Mouse (Mus musculus) stomach, embryonic 14.5 days (tissue): Measurements from ENCODE around the gene Asz1. TPM values are rescaled to one million over a fixed set of nuclear protein-coding genes. Genes with fewer than 3 reads are reported as not detected.

Experiments
- ATAC-seq: fragments of 200-750 bp; cut with Nextera tagmentation; 2 replicates; pipeline ENCODE4 v1.8.0; 2017; ENCODE audit warnings: low read depth, moderate TSS enrichment; ENCODE audit not compliant: insufficient number of reproducible peaks, insufficient read depth, low FRiP score
- H3K27ac ChIP-seq: fragments of 300-500 bp; sonication (generic); 2 replicates; pipeline ENCODE4 v1.5.1; 2014; ENCODE audit warnings: mild to moderate bottlenecking, low read length, moderate library complexity, mixed read lengths
- H3K27me3 ChIP-seq: fragments of 300-500 bp; sonication (generic); 2 replicates; pipeline ENCODE4 v1.6.1; 2014; ENCODE audit warnings: low read length, control low read depth, mixed read lengths; ENCODE audit not compliant: control insufficient read depth, insufficient read depth
- H3K36me3 ChIP-seq: fragments of 300-500 bp; sonication (generic); 2 replicates; pipeline ENCODE4 v1.6.1; 2014; ENCODE audit warnings: mild to moderate bottlenecking, control low read depth, low read length, moderate library complexity, mixed read lengths; ENCODE audit not compliant: control insufficient read depth, insufficient read depth
- H3K4me1 ChIP-seq: fragments of 300-500 bp; sonication (generic); 2 replicates; pipeline ENCODE4 v1.6.1; 2014; ENCODE audit warnings: low read length, control low read depth, mixed read lengths; ENCODE audit not compliant: control insufficient read depth, insufficient read depth
- H3K4me2 ChIP-seq: fragments of 300-500 bp; sonication (generic); replicated peaks from 2 replicates; pipeline ENCODE4 v1.6.1; 2014; ENCODE audit warnings: low read depth, low read length, control low read depth
- H3K4me3 ChIP-seq: fragments of 300-500 bp; sonication (generic); 2 replicates; pipeline ENCODE4 v1.5.1; 2014; ENCODE audit warnings: low read depth, low read length, control low read depth
- H3K9ac ChIP-seq: fragments of 300-500 bp; sonication (generic); replicated peaks from 2 replicates; pipeline ENCODE4 v1.6.1; 2014; ENCODE audit warnings: low read depth, mild to moderate bottlenecking, control low read depth, low read length, moderate library complexity, mixed read lengths
- H3K9me3 ChIP-seq: fragments of 300-500 bp; sonication (generic); 2 replicates; pipeline ENCODE4 v1.6.1; 2016; ENCODE audit warnings: low read depth, low read length, control low read depth; ENCODE audit not compliant: control insufficient read depth
- WGBS: fragments of 180-500 bp; shearing (Covaris S2); extraction: QIAGEN DNeasy Blood & Tissue Kit; methylation state at CpG from one replicate; pipeline ENCODE4 v1.1.7; 2014; 5-methylcytosine and 5-hydroxymethylcytosine counted together
- polyA plus RNA-seq: library from polyadenylated mRNA; unstranded; fragments of >200 nt; fragmentation: Nextera tagmentation; extraction: Ambion mirVana; gene quantifications from 2 replicates; pipeline ENCODE4 v1.2.1, GENCODE M21; 2014

The Asz1 gene
- polyA plus RNA-seq, result 0.14 and 0.48 TPM in 2 replicates

GRCm38 (mm10) chr6:18108934-18109333, at the start of gene Asz1:
TSS of gene Asz1 (minus strand) at chr6:18109061.
- 91% methylated on average over 22 of the region's 22 CpGs for WGBS
- H3K27ac ChIP-seq, result no peak within 1 kb of the TSS
- H3K4me1 ChIP-seq, result no peaks in the 10 kb centered on the region
- no peak within 1 kb of the TSS for H3K4me3 ChIP-seq
- H3K27me3 ChIP-seq, result no peaks in the 10 kb centered on the region
- no peak within 1 kb of the TSS for H3K4me2 ChIP-seq
- ATAC-seq, result no peak
- H3K36me3 ChIP-seq, result no peaks in the 10 kb centered on the region
- no peak within 1 kb of the TSS for H3K9ac ChIP-seq
- no peaks in the 10 kb centered on the region for H3K9me3 ChIP-seq

GRCm38 (mm10) chr6:18153031-18153430, 44.2 kb upstream of the Asz1 start:
- Histone ChIP-seq H3K9me3 (no peaks in the 10 kb centered on the region), H3K36me3 (no peaks in the 10 kb centered on the region), H3K9ac (no peak overlapping the region), H3K27ac (no peak overlapping the region), H3K4me1 (no peaks in the 10 kb centered on the region), H3K4me2 (no peak overlapping the region), H3K4me3 (no peak overlapping the region), H3K27me3 (no peaks in the 10 kb centered on the region)
- ATAC-seq, result no peak
- WGBS, result 70% methylated on average over 4 of the region's 4 CpGs

GRCm38 (mm10) chr6:18135246-18135645, 26.4 kb upstream of the Asz1 start:
- ATAC-seq, result no peak
- 28% methylated on average over 1 of the region's 1 CpGs for WGBS
- Histone ChIP-seq H3K9me3 (no peaks in the 10 kb centered on the region), H3K36me3 (no peaks in the 10 kb centered on the region), H3K9ac (no peak overlapping the region), H3K4me2 (no peak overlapping the region), H3K4me1 (no peaks in the 10 kb centered on the region), H3K4me3 (no peak overlapping the region), H3K27ac (no peak overlapping the region), H3K27me3 (no peaks in the 10 kb centered on the region)

DNA sequence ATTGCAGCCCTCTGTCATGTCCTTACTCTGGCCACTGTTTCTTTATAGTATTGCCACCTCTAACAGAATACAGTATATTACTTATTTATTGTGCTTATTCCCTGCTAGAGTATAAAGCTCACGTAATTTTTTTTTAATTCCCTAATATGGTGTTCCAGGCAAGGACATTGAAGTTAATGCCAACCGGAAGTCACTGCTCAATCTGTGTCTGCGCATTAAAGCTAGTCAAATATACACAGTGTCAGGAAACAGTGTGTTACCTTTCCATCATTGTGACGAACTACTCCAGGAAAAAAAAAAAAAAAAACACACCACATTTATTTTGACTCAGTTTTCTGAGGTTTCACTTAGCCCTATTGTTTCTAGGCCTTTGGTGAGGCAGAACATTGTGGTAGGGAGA, 19.2 kb upstream of the Asz1 start:
- Histone ChIP-seq H3K27me3 (no peaks in the 10 kb centered on the region), H3K9ac (no peak overlapping the region), H3K27ac (no peak overlapping the region), H3K4me3 (no peak overlapping the region), H3K36me3 (no peaks in the 10 kb centered on the region), H3K4me1 (no peaks in the 10 kb centered on the region), H3K4me2 (no peak overlapping the region), H3K9me3 (no peaks in the 10 kb centered on the region)
- WGBS, result 44% methylated on average over 4 of the region's 4 CpGs
- no peak for ATAC-seq

- Histone ChIP-seq H3K9me3 (no peaks in the 10 kb centered on the region), H3K27ac (no peak overlapping the region), H3K9ac (no peak overlapping the region), H3K4me1 (no peaks in the 10 kb centered on the region), H3K27me3 (no peaks in the 10 kb centered on the region), H3K4me3 (no peak overlapping the region), H3K4me2 (no peak overlapping the region), H3K36me3 (no peaks in the 10 kb centered on the region)
- ATAC-seq, result no peak
- WGBS, result 62% methylated on average over 2 of the region's 2 CpGs
Observed at GRCm38 (mm10) chr6:18127206-18127983, 18.5 kb upstream of the Asz1 start.

DNA sequence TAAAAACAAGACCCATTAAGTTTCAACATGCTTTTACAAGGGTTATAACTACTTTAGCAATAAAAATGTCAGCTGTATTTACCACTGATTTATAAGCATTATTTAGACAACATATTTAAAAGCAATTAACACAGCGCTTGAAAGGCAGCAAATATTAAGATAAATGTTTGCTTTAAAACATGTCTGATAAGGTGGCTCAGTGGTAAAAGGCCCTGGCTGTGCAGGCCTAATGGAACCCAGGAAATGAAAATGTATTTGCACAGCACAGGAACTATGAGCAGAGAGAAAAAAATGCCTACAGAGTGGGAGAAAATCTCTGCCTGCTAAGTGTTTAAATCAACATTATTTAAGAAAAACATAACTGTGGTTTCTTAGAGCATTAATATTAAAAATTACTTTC, 12.0 kb downstream of the Asz1 start:
- no peaks in the 10 kb centered on the region for H3K4me1 ChIP-seq
- no peaks in the 10 kb centered on the region for H3K36me3 ChIP-seq
- WGBS, result 30% methylated on average over 1 of the region's 1 CpGs
- no peak overlapping the region for H3K9ac ChIP-seq
- no peak overlapping the region for H3K27ac ChIP-seq
- H3K4me2 ChIP-seq, result no peak overlapping the region
- no peak for ATAC-seq
- no peak overlapping the region for H3K4me3 ChIP-seq
- H3K9me3 ChIP-seq, result no peaks in the 10 kb centered on the region
- no peaks in the 10 kb centered on the region for H3K27me3 ChIP-seq

- no peaks in the 10 kb centered on the region for H3K9me3 ChIP-seq
- 77% methylated on average over 5 of the region's 5 CpGs for WGBS
- no peaks in the 10 kb centered on the region for H3K4me1 ChIP-seq
- no peak overlapping the region for H3K9ac ChIP-seq
- no peak overlapping the region for H3K4me2 ChIP-seq
- no peaks in the 10 kb centered on the region for H3K27me3 ChIP-seq
- ATAC-seq, result no peak
- no peak overlapping the region for H3K4me3 ChIP-seq
- H3K27ac ChIP-seq, result no peak overlapping the region
- no peaks in the 10 kb centered on the region for H3K36me3 ChIP-seq
Observed at GRCm38 (mm10) chr6:18089098-18089497, 19.8 kb downstream of the Asz1 start.

DNA sequence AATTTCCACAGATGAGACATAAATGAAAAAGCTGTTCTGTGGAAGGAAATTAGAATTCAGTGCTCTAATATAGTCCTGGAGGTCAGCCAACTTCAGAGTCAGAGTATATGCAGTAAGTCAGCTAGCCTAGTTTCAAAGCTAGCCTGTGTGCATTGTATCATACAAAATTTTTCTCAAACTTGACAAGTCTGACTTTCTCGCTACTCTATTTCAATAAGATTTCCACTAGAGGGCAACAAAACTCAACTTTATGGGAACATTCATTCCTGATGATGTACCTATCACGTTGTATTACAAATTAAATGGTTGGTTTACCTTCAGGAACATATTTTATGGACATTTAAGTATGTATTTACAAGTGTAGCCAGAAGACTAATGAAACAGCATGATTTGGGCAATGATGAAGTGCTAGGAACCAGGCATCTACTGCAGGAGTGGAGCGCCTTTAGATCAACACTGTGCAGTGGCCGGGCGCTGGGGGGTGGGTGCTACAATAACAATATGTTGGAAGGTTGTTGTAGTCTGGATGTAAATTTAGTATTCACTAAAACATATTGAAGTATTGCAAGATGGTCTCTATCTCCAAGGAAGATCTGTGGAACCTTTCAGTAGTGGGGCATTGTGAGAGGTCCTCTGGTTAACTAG, 21.6 kb downstream of the Asz1 start:
- Histone ChIP-seq H3K36me3 (no peaks in the 10 kb centered on the region), H3K4me2 (no peak overlapping the region), H3K9me3 (no peaks in the 10 kb centered on the region), H3K27me3 (no peaks in the 10 kb centered on the region), H3K9ac (no peak overlapping the region), H3K27ac (no peak overlapping the region), H3K4me3 (no peak overlapping the region), H3K4me1 (no peaks in the 10 kb centered on the region)
- ATAC-seq, result no peak
- WGBS, result 59% methylated on average over 5 of the region's 5 CpGs
